Mouse (Mus musculus) left cerebral cortex, adult 2 months (tissue): ENCODE results near the gene Plpp3. TPM values are rescaled to one million over a fixed set of nuclear protein-coding genes. Genes with fewer than 3 reads are reported as not detected.

ENCODE experiments used
- DNase-seq, 2 experiments: peaks; one replicate each; pipeline ENCODE4 v3.0.0; 2021 to 2022; ENCODE audit warnings: low spot score in 2 of 2, mixed read lengths in 1 of 2; ENCODE audit errors: extremely low spot score in 1 of 2
- H3K27ac ChIP-seq: fragments of 200-600 bp; 2 replicates; pipeline ENCODE4 v1.8.1; 2022
- H3K4me3 ChIP-seq: fragments of 200-600 bp; 2 replicates; pipeline ENCODE4 v1.8.1; 2022
- CTCF ChIP-seq: fragments of 200-600 bp; IDR thresholded peaks from 2 replicates; pipeline ENCODE4 v1.8.1; 2022; ENCODE audit warnings: antibody characterized with exemption, mild to moderate bottlenecking, moderate library complexity
- intact Hi-C: fragments of 180-260 bp; cut with DNase I; formaldehyde crosslinking; loops from one replicate; pipeline ENCODE4 v1.15.1; 2025
- total RNA-seq, 2 experiments: library from RNA; stranded (reverse); gene quantifications; 2 replicates each; pipeline ENCODE4 v1.2.3; 2021

Plpp3 gene
- total RNA-seq, 2 experiments from 2014 or later = 153 to 180 TPM

GRCm38 (mm10) chr4:105207641-105208040 is 50.5 kb downstream of the Plpp3 start:
- intact Hi-C loops = no loop called here
- Histone ChIP-seq H3K4me3 (no peak overlapping the region), H3K27ac (no peak overlapping the region)
- DNase-seq = no peak
- TF ChIP-seq CTCF = no peak

- DNase-seq = no peak
- no peak overlapping the region for H3K4me3 ChIP-seq
- no peak for TF ChIP-seq CTCF
- no peak overlapping the region for H3K27ac ChIP-seq
- intact Hi-C loops = no loop called here
These were observed 51.8 kb downstream of the Plpp3 start for GRCm38 (mm10) chr4:105208977-105209376.

DNA sequence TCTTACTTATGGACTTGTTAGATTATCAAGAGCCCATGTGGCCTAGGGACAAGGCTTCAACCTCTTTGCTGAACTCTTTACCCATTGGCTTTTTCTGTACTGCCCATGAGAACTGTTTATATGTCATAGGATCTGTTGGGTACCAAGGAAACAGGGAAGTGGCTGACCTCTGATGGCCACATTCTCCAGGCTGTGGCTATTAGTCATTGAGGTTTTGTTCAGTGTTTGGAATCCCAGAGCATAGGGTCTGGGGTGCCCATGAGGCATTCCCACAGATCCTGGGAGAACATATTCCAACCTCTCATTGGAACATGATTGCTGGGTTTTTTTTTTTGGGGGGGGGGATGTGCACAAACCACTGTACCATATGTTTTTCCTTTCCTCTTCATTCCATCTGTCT is 56.2 kb downstream of the Plpp3 start:
- Histone ChIP-seq H3K27ac (no peak overlapping the region), H3K4me3 (no peak overlapping the region)
- intact Hi-C loops = no loop called here
- no peak for TF ChIP-seq CTCF
- DNase-seq = no peak

- Histone ChIP-seq H3K27ac (no peak overlapping the region), H3K4me3 (no peak overlapping the region)
- TF ChIP-seq CTCF = no peak
- intact Hi-C loops = no loop called here
- DNase-seq = no peak
These were observed 57.3 kb downstream of the Plpp3 start for GRCm38 (mm10) chr4:105214438-105214837.

DNA sequence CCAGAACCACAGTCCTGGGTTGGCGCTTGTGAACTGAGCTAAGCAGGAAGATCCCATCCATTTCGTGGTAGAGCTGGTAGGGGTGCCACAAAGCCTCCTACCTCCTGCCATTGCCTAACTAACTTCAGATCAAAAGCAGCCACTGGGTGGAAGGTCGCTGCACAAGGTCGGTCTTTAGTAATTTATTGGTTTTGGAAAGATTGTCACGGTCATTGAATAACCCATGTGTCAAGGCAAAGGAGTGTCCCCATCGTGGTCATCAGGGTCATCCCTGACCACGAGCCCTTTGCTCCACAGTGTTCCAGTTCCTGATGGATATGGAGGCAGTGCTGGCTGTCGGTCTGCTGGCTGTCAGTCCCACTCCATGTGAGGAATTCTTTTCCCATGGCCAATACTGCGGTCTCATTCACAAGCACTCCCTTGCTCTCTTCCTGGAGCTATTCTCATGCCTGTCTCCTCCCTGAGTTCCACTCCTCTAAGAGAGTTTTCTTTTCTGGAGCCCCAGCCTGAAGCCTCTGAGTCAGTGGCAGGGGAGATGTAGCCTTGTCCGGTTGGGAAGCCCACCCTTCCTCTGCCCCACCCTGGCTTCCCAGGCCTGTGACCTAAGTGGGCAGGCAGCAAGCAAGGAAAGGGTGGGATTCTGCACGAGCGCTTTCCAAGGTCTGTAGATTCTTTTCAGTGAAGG is 58.7 kb downstream of the Plpp3 start:
- no peak for DNase-seq
- no peak for TF ChIP-seq CTCF
- intact Hi-C loops = no loop called here
- Histone ChIP-seq H3K27ac (no peak overlapping the region), H3K4me3 (no peak overlapping the region)

- intact Hi-C loops = no loop called here
- no peak for DNase-seq
- Histone ChIP-seq H3K4me3 (no peak overlapping the region), H3K27ac (no peak overlapping the region)
- no peak for TF ChIP-seq CTCF
These were observed 61.1 kb downstream of the Plpp3 start for GRCm38 (mm10) chr4:105218202-105218601.

DNA sequence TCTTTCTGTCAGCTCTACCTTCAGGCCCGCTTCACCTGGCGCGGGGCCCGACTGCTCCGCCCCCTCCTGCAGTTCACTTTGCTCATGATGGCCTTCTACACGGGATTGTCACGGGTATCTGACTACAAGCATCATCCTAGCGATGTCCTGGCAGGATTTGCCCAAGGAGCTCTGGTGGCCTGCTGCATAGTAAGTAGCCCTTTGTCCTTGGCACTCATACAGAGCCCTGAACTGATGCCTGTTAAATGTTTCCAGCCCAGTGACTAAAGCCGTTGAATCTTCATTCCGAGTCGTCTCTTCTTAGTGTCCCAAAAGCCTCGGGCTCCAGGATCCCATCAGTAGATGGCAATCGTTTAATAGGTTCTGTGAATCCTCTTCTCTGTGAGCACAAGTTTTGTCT is 62.2 kb downstream of the Plpp3 start:
- DNase-seq = no peak
- H3K4me3 ChIP-seq = no peak overlapping the region
- H3K27ac ChIP-seq = no peak overlapping the region
- TF ChIP-seq CTCF = no peak
- intact Hi-C loops = no loop called here

DNA sequence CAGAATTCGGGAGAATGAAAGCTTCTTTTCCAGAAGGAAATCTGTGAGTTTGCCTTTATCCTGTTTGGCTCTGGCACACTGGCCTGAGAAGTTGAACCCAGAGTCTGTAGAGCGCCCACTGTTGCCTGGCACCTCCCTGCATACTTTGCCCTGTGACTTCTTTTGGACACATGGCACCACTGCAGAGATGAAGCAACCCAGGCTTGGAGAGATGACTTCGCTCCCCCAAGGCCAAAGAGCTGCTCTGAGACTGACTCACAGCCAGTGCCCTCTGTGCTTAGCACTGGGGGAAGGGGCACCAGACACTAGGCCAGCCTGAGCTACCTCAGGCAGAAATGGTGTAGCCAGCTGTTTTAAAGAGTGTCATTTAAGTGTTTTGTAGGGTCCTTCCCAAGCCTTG is 63.7 kb downstream of the Plpp3 start:
- TF ChIP-seq CTCF = no peak
- H3K4me3 ChIP-seq = no peak overlapping the region
- no peak overlapping the region for H3K27ac ChIP-seq
- intact Hi-C loops = no loop called here
- DNase-seq = no peak

DNA sequence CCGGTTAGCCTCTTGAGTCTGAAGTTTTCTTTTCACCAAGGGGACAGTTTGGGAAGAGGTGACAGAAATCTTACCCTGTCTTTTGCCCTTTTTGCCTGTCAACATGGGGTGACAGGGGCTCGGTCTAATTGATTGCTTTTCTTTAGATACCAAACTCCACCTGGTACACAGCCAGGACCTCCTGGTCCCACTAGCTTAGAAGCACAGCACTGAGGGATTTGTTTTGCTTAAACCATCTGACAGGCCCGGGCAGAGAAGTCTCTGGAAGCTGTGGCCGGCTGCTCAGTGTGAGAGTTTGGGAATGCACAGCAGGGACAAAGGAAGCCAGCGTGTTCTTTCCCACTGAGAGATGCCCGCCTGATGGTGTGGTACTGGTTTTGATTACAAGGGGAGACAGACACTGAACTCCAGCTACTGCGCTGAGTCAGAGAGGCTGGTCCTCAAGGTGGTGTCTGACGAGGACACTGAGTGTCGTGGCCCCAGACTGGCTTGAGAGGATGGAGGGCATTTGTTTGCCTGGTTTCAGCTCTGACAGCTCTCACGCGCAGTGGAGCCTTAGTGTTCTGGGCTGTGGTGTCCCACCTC is 64.2 kb downstream of the Plpp3 start:
- no peak for TF ChIP-seq CTCF
- DNase-seq = no peak
- intact Hi-C loops = no loop called here
- no peak overlapping the region for H3K4me3 ChIP-seq
- H3K27ac ChIP-seq = no peak overlapping the region

GRCm38 (mm10) chr4:105223101-105223924 is 66.2 kb downstream of the Plpp3 start:
- TF ChIP-seq CTCF = no peak
- intact Hi-C loops = no loop called here
- Histone ChIP-seq H3K4me3 (no peak overlapping the region), H3K27ac (no peak overlapping the region)
- DNase-seq = no peak

DNA sequence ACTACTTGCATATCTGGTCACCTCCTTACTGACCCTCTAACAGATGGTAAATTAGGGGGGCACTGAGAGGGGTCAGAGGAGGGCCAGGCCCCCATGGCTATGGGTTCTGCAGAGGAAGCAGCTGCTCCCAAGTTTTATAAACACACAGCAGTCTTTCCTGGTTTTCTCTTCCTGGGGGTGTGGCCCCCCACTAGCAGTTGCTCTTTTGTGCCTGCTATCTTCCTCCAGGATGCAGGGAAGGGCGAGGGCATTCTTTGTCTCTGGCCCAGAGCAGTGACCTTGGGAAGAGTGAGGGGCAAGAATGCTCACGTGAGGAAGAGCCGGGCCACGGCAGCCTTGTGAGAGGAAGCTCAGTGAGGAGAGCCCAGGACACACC is 66.8 kb downstream of the Plpp3 start:
- Histone ChIP-seq H3K4me3 (no peak overlapping the region), H3K27ac (no peak overlapping the region)
- no peak for DNase-seq
- no peak for TF ChIP-seq CTCF
- intact Hi-C loops = no loop called here

GRCm38 (mm10) chr4:105225512-105225911 is 68.4 kb downstream of the Plpp3 start:
- intact Hi-C loops = no loop called here
- Histone ChIP-seq H3K4me3 (no peak overlapping the region), H3K27ac (peak overlapping the region; percentile 50; the same call in 1 of the 2 replicates)
- DNase-seq = peak; percentile 47 to 51
- no peak for TF ChIP-seq CTCF
